Mouse (Mus musculus) heart, embryonic 16.5 days (tissue): ENCODE measurements around the gene Mrln. TPM values are rescaled to one million over a fixed set of nuclear protein-coding genes. Genes with fewer than 3 reads are reported as not detected.
"Not testable (repeated sequence)": the region's sequence is repeated elsewhere in the genome, so short reads cannot be mapped to it uniquely, and the experiment has no call there.

Source experiments
- ATAC-seq: fragments of 200-750 bp; cut with Nextera tagmentation; replicated peaks from 2 replicates; pipeline ENCODE4 v1.8.0; 2017; ENCODE audit warnings: moderate number of reproducible peaks; ENCODE audit not compliant: insufficient read depth, low FRiP score; ENCODE audit errors: extremely low read depth
- H3K27ac ChIP-seq: fragments of 300-500 bp; sonication (generic); 2 replicates; pipeline ENCODE4 v1.5.1; 2014; ENCODE audit warnings: mild to moderate bottlenecking, low read length, control low read depth, moderate library complexity
- H3K27me3 ChIP-seq: fragments of 300-500 bp; sonication (generic); 2 replicates; pipeline ENCODE4 v1.6.1; 2014; ENCODE audit warnings: low read length, mixed read lengths; ENCODE audit not compliant: control insufficient read depth, insufficient read depth
- H3K36me3 ChIP-seq: fragments of 300-500 bp; sonication (generic); 2 replicates; pipeline ENCODE4 v1.6.1; 2014; ENCODE audit not compliant: control insufficient read depth, insufficient read depth
- H3K4me1 ChIP-seq: fragments of 300-500 bp; sonication (generic); 2 replicates; pipeline ENCODE4 v1.6.1; 2014; ENCODE audit warnings: low read length, mixed read lengths; ENCODE audit not compliant: control insufficient read depth, insufficient read depth
- H3K4me2 ChIP-seq: fragments of 300-500 bp; sonication (generic); 2 replicates; pipeline ENCODE4 v1.6.1; 2014; ENCODE audit warnings: low read depth, mild to moderate bottlenecking, control low read depth, low read length
- H3K4me3 ChIP-seq: fragments of 300-500 bp; sonication (generic); 2 replicates; pipeline ENCODE4 v1.5.1; 2014; ENCODE audit warnings: mild to moderate bottlenecking, control low read depth, low read length
- H3K9ac ChIP-seq: fragments of 300-500 bp; sonication (generic); 2 replicates; pipeline ENCODE4 v1.6.1; 2014; ENCODE audit warnings: low read length, control low read depth
- H3K9me3 ChIP-seq: fragments of 300-500 bp; sonication (generic); replicated peaks from 2 replicates; pipeline ENCODE4 v1.6.1; 2016; ENCODE audit warnings: low read length; ENCODE audit not compliant: control insufficient read depth
- WGBS: fragments of 180-500 bp; shearing (Covaris S2); extraction: QIAGEN DNeasy Blood & Tissue Kit; methylation state at CpG from one replicate; pipeline ENCODE4 v1.1.7; 2014; 5-methylcytosine and 5-hydroxymethylcytosine counted together
- polyA plus RNA-seq: library from polyadenylated mRNA; unstranded; fragments of >200 nt; fragmentation: Nextera tagmentation; extraction: Ambion mirVana; gene quantifications from 2 replicates; pipeline ENCODE4 v1.2.1, GENCODE M21; 2015

The Mrln gene
- polyA plus RNA-seq, 1 experiment from 2014 or later: 1.9 TPM

DNA sequence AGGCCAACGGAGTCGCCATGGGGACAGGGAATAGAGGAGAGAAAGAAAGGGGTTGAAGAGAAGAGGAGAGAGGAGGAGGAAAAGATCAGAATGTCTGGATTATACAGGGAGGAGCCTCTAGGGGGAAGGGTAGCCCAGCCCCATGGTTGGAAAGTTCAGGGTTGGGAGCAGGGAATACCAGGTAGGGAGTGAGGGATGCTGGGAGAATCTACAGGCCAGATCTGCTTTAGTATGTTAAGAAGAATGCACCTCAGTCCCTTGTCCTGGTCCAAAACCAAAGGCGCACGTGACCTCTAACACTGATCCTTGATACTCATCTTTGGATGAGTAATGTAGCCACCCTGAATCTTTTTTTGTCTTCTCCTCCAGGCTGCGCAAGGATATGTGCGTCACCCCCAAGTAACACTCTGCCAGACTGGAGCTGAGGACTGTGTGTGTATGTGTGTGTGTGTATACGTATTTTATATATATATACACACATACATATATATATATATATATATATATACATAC, 5.5 kb upstream of the Mrln start:
- Histone ChIP-seq H3K27me3 (no peaks in the 10 kb centered on the region), H3K27ac (no peak overlapping the region), H3K4me1 (no peaks in the 10 kb centered on the region), H3K9me3 (no peaks in the 10 kb centered on the region), H3K36me3 (no peaks in the 10 kb centered on the region), H3K4me3 (no peak overlapping the region), H3K4me2 (no peak overlapping the region), H3K9ac (no peak overlapping the region)
- no peak for ATAC-seq
- 88% methylated on average over 7 of the region's 7 CpGs for WGBS

DNA sequence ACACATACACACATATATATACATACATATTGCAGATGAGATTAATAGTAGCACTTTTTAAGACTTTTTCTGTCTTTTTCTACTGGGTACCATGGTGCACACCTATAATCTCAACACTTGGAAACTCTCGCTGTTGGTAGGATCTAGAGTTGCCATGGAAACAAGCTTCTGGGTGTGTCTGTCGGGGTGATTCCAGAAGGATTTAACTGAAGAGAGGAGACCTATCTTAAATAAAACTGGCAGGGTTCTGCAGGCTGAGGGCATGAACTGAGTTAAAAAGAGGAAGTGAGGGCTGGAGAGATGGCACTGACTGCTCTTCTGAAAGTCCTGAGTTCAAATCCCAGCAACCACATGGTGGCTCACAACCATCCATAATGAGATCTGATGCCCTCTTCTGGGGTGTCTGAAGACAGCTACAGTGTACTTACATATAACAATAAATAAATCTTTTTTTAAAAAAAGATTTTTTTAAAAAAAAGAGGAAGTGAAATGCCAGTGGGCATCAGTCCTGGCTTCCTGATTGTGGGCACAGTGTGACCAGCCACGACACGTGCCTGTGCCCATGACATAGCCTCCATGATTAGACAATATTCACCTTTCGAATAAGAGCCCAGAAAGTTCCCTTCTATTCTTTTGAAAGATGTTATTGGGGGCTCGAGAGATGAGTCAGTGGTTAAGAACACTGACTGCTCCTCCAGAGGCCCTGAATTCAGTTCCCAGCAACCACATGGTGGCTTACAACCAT, 4.8 kb upstream of the Mrln start:
- WGBS: 81% methylated on average over 6 of the region's 6 CpGs
- H3K27ac ChIP-seq: no peak overlapping the region
- H3K4me1 ChIP-seq: 0 out of 2 replicates have a peak, but pooled peaks cover 4% of the 10 kb centered on the region

DNA sequence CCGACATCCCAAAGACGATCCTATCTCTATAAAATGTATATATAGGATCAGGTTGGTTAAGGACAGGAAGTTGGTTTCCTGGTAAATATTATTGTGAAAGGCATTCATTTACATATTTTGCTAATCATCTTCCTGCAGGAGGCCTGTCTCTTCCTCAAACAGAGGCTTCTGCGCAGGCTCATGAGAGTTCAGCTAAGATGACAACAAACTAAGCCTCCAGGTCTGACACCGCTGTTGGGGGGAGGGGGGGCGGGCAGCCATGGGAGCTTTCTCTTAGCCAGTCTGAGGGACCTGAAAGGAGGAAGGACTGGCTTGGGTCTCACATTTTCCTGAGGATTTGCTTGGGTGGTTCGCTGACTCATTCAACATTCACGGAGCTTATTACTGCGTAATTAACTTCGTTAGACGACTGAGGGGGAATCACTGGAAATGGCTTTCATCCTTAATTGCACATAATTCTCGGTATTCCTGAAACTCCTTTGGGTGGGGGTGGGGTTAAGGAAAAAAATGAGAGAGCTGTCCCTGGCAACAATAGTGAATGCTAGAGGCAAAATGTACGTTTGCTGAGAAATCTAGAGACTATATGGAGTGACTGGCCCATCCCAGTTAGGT, 3.5 kb upstream of the Mrln start:
- 68% methylated on average over 12 of the region's 12 CpGs for WGBS
- H3K36me3 ChIP-seq: no peaks in the 10 kb centered on the region
- no peak overlapping the region for H3K4me3 ChIP-seq
- no peak overlapping the region for H3K4me2 ChIP-seq
- no peak overlapping the region for H3K27ac ChIP-seq
- H3K27me3 ChIP-seq: no peaks in the 10 kb centered on the region
- no peak overlapping the region for H3K9ac ChIP-seq
- 0 out of 2 replicates have a peak, but pooled peaks cover 4% of the 10 kb centered on the region for H3K4me1 ChIP-seq
- ATAC-seq: no peak
- H3K9me3 ChIP-seq: no peaks in the 10 kb centered on the region

More for the DNA sequence above, 4.8 kb upstream of the Mrln start:
- Histone ChIP-seq H3K9ac (no peak overlapping the region), H3K4me2 (no peak overlapping the region), H3K27me3 (no peaks in the 10 kb centered on the region), H3K36me3 (no peaks in the 10 kb centered on the region), H3K9me3 (no peaks in the 10 kb centered on the region), H3K4me3 (no peak overlapping the region)
- no peak for ATAC-seq

DNA sequence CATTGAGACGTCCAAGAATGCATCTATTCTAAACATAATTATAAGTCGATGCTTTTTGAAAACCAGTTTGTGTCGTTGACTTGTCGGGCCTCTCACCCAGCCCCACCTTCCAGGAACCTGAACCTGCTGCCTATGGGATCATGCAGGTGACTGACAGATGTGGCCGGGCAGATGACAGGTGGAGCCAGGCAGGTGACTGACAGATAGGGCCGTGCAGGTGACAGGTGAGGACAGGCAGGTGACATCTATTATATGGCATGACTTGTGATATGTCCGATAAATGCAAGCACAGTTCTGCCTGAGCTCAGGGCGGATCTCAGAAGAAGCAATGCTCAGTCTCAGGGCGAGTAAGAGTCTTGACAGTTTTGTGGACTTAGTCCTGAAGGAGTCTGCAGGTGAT, 6.8 kb downstream of the Mrln start:
- Histone ChIP-seq H3K9me3 (no peaks in the 10 kb centered on the region; the same call in 1 of the 2 replicates), H3K36me3 (no peaks in the 10 kb centered on the region), H3K27ac (no peak overlapping the region), H3K4me1 (no peaks in the 10 kb centered on the region), H3K4me3 (no peak overlapping the region), H3K9ac (no peak overlapping the region), H3K4me2 (no peak overlapping the region), H3K27me3 (no peaks in the 10 kb centered on the region)
- 73% methylated on average over 9 of the region's 9 CpGs for WGBS
- no peak for ATAC-seq

DNA sequence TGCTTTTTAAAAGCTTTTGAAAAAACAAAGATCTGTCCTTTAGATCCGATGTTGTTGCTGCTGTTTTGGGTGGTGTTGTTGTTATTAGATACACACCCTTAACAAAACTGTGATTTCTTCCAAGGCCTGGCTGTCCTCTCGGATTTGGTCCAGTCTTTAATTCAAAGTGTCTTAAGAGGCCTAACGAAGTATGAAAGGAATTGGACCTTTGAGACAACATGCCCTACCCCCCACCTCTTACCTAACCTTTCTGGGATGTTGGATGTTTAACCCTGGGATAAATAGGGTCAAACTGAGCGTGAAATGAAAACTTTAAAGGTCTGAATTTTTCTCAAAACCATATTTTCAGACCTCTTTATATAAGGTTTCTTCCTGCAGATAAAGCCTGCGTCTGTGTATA, 16.5 kb downstream of the Mrln start:
- WGBS: 75% methylated on average over 5 of the region's 5 CpGs

DNA sequence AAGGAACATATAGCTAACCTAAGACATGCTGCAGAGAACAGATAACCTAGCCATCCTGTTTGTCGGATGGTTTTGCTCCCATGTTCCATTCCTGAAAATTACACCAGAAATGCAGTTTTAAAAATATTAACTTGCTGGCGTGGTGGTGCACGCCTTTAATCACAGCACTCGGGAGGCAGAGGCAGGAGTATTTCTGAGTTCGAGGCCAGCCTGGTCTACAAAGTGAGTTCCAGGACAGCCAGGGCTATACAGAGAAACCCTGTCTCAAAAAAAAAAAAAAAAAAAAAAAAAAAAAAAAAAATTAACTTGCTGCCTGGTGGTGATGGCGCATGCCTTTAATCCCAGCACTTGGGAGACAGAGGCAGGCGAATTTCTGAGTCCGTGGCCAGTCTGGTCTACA, 17.8 kb downstream of the Mrln start:
- H3K9ac ChIP-seq, H3K9me3 ChIP-seq, ATAC-seq, H3K27ac ChIP-seq, H3K27me3 ChIP-seq, H3K4me1 ChIP-seq, H3K4me2 ChIP-seq, H3K36me3 ChIP-seq, H3K4me3 ChIP-seq: not testable (repeated sequence)
- 92% methylated on average over 8 of the region's 8 CpGs for WGBS

More for the DNA sequence above, 16.5 kb downstream of the Mrln start:
- no peak for ATAC-seq
- H3K9me3 ChIP-seq: no peaks in the 10 kb centered on the region; the same call in 1 of the 2 replicates
- no peak overlapping the region for H3K4me2 ChIP-seq
- H3K4me3 ChIP-seq: no peak overlapping the region
- H3K27ac ChIP-seq: no peak overlapping the region
- H3K4me1 ChIP-seq: no peaks in the 10 kb centered on the region
- no peaks in the 10 kb centered on the region for H3K36me3 ChIP-seq
- no peak overlapping the region for H3K9ac ChIP-seq
- no peaks in the 10 kb centered on the region for H3K27me3 ChIP-seq

DNA sequence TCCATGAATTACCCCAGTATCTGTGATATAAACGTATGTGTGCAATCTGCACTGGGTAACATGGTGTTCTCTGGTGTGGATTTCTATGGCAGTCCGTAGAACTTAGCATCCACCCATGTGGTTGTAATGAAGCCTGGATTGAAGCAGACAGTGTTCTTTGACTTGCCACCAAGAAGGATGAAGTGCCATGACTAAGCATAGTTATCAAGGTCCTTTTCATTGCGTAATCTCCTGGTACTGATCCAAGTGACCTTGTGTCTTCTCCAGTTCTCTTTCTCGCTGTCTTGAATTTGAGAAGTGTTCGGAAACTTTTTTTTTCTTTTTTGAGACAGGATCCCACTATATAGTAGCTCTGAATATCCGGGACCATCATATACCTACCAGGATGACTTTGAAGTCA, 20.1 kb downstream of the Mrln start:
- no peak overlapping the region for H3K4me3 ChIP-seq
- 82% methylated on average over 6 of the region's 6 CpGs for WGBS
- no peaks in the 10 kb centered on the region for H3K4me1 ChIP-seq
- H3K4me2 ChIP-seq: no peak overlapping the region
- no peaks in the 10 kb centered on the region for H3K27me3 ChIP-seq
- no peaks in the 10 kb centered on the region for H3K36me3 ChIP-seq
- H3K27ac ChIP-seq: no peak overlapping the region
- ATAC-seq: no peak
- no peaks in the 10 kb centered on the region for H3K9me3 ChIP-seq
- H3K9ac ChIP-seq: no peak overlapping the region

DNA sequence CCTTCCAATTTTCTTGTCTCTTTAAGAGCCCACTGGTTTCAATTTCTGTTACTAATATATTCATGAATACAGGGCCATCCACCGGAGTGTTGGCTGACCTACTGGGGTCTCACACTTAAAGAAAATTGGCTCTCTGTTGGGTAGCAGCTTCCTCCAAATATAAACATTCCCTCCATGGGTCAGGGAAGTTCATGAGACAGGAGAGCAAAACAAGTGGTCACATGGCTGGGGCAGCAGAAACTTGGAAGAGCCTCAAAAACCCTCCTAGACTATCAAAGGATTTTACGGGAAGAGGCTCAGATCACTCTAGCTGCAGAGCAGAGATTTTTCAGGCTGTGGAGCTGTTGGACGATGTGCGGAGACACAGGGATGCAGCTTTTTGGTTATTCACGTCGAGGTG, 21.3 kb downstream of the Mrln start:
- Histone ChIP-seq H3K4me1 (no peaks in the 10 kb centered on the region), H3K9ac (no peak overlapping the region), H3K27ac (no peak overlapping the region), H3K36me3 (no peaks in the 10 kb centered on the region), H3K27me3 (no peaks in the 10 kb centered on the region), H3K9me3 (no peaks in the 10 kb centered on the region), H3K4me3 (no peak overlapping the region), H3K4me2 (no peak overlapping the region)
- no peak for ATAC-seq
- 50% methylated on average over 6 of the region's 6 CpGs for WGBS

DNA sequence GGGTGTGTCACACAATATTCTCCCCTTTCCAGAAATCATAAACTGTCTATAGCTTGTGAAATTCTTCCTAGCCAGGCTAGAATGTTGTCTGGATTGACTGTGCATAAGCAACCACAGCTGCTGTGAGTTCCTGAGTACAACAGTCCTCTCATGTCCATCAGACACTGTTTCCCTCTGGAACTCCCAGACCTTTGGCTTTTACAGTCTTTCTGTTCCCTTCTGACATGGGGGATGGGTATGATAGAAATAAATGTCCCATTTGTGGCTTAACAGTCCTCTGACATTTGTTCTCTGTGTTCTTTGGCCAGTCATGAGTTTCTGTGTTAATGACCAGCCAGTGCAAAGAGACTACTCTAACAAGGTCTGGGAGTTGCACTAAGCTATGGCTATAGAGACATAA, 22.1 kb downstream of the Mrln start:
- ATAC-seq: no peak

More for the DNA sequence above, 22.1 kb downstream of the Mrln start:
- Histone ChIP-seq H3K9me3 (no peaks in the 10 kb centered on the region), H3K27me3 (no peaks in the 10 kb centered on the region), H3K36me3 (no peaks in the 10 kb centered on the region), H3K27ac (no peak overlapping the region), H3K4me1 (no peaks in the 10 kb centered on the region), H3K9ac (no peak overlapping the region), H3K4me2 (no peak overlapping the region), H3K4me3 (no peak overlapping the region)
